23 mouse cellular contexts compared by ENCODE assay signal in the genomic region with DNA sequence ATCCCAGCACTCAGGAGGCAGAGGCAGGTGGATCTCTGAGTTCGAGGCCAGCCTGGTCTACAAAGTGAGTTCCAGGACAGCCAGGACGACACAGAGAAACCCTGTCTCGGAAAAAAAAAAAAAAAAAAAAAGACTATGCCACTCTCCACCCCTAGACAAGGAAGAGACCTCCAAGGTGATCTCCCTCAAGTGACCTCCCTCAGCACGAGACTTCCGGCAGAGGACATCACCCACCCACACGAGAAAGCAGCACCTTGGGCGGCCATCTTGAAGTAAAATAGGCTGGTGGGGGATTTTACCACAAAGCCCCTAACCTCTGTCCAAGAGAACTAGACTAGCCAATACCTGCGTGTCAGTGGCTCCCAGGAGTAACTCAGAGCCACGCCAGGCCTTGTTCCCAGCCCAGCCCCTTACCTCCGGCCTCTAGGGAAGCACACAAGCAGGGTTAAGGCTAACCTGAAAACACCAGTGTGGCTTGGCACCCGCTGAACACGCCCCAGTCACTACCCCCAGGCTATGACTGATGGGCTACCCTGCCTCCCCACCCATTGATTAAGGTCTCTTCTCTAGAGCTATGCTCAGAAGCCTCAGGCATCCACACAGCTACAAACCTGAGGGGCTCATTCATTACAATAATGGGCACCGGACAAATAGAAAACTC. TPM values are rescaled to one million over a fixed set of nuclear protein-coding genes. Genes with fewer than 3 reads are reported as not detected.
DNase-seq lines count a peak whose midpoint lies in the region; ATAC-seq lines count a peak whose summit lies in the region.
"Had no signal": no experiment of that assay in that cellular context is flagged by ENCODE, and none has a peak within 500 bp of the region (broad histone marks: within the 10 kb centered on the region; RNA-seq: fewer than 3 reads in every experiment).

No protein-coding gene starts in this region.

- DNase-seq in heart, embryonic 10.5 days (ENCODE audit: low spot score): no peak
- DNase-seq in heart, postnatal 25 days (ENCODE audit: low spot score): no peak
- DNase-seq in heart, adult 8-10 months (ENCODE audit: low spot score): no peak
- peak; percentile 60 for DNase-seq in R1 (ENCODE audit: low read depth, low spot score)
- no peak for DNase-seq in cerebellum, postnatal 10 days
- DNase-seq: adrenal gland, adult 2 months; adrenal gland, postnatal 25 days; cerebellum, adult 2 months; cerebellum, postnatal 14 days; embryo, embryonic 11 days; gastrocnemius, postnatal 36 days; heart, postnatal 4 days; kidney, adult 18-20 months had no signal

- no peak overlapping the region for H3K9ac ChIP-seq in heart, embryonic 16.5 days (ENCODE audit: low read length)
- no peak overlapping the region for H3K9ac ChIP-seq in hindbrain, embryonic 16.5 days (ENCODE audit: low read depth, low read length)
- H3K9ac ChIP-seq: embryonic facial prominence, embryonic 15.5 days; hindbrain, embryonic 12.5 days had no signal

- no peak overlapping the region for H3K4me2 ChIP-seq in heart, embryonic 16.5 days (ENCODE audit: low read depth, low read length)
- no peak overlapping the region for H3K4me2 ChIP-seq in hindbrain, embryonic 16.5 days (ENCODE audit: low read length)
- H3K4me2 ChIP-seq: embryonic facial prominence, embryonic 15.5 days; hindbrain, embryonic 12.5 days had no signal

- H3K27ac ChIP-seq in heart, embryonic 10.5 days: peak overlapping the region; percentile 17; the same call in 1 of the 2 replicates
- peak overlapping the region; percentile 98; the same call in 1 of the 2 replicates for H3K27ac ChIP-seq in heart, embryonic 16.5 days (ENCODE audit: low read length)
- H3K27ac ChIP-seq in hindbrain, embryonic 16.5 days (ENCODE audit: low read depth, low read length): no peak overlapping the region
- H3K27ac ChIP-seq: forebrain, embryonic 10.5 days; hindbrain, embryonic 12.5 days; hindbrain, postnatal 0 days had no signal

- H3K27me3 ChIP-seq in heart, embryonic 10.5 days (ENCODE audit: insufficient read depth, poor library complexity, severe bottlenecking): no peaks in the 10 kb centered on the region
- H3K27me3 ChIP-seq in heart, embryonic 16.5 days (ENCODE audit: control insufficient read depth, insufficient read depth, low read length): no peaks in the 10 kb centered on the region
- H3K27me3 ChIP-seq in hindbrain, embryonic 16.5 days (replicated peaks; ENCODE audit: control insufficient read depth, insufficient read depth, low read length): no peaks in the 10 kb centered on the region
- H3K27me3 ChIP-seq: embryonic facial prominence, embryonic 15.5 days; hindbrain, embryonic 12.5 days had no signal

- intact Hi-C loops in heart, postnatal 25 days (cut with DNase I): no loop called here

- H3K4me3 ChIP-seq in heart, embryonic 10.5 days: no peak overlapping the region
- no peak overlapping the region for H3K4me3 ChIP-seq in heart, embryonic 16.5 days (ENCODE audit: low read length)
- H3K4me3 ChIP-seq in hindbrain, embryonic 16.5 days (ENCODE audit: low read length): no peak overlapping the region
- H3K4me3 ChIP-seq: embryonic facial prominence, embryonic 15.5 days; erythroblast, embryonic 14.5 days; forebrain, embryonic 10.5 days; hindbrain, embryonic 12.5 days had no signal

- no peak for ATAC-seq in heart, embryonic 16.5 days (replicated peaks; ENCODE audit: extremely low read depth, insufficient read depth, low FRiP score)
- ATAC-seq in hindbrain, embryonic 16.5 days: no peak
- ATAC-seq: activated CD4-positive, CD25-positive, alpha-beta regulatory T cell, adult 4 months; forebrain, embryonic 14.5 days; hindbrain, postnatal 0 days had no signal

- peaks cover 61% of the 10 kb centered on the region for H3K36me3 ChIP-seq in heart, embryonic 10.5 days
- peaks cover 27% of the 10 kb centered on the region for H3K36me3 ChIP-seq in heart, embryonic 16.5 days (ENCODE audit: control insufficient read depth, insufficient read depth)
- peaks cover 26% of the 10 kb centered on the region for H3K36me3 ChIP-seq in hindbrain, embryonic 16.5 days (ENCODE audit: control insufficient read depth, insufficient read depth, low read length)

- peaks cover 60% of the 10 kb centered on the region for H3K4me1 ChIP-seq in heart, embryonic 10.5 days
- peaks cover 39% of the 10 kb centered on the region for H3K4me1 ChIP-seq in heart, embryonic 16.5 days (ENCODE audit: control insufficient read depth, insufficient read depth, low read length)
- H3K4me1 ChIP-seq in hindbrain, embryonic 16.5 days (ENCODE audit: control insufficient read depth, insufficient read depth, low read depth, low read length): no peaks in the 10 kb centered on the region
- H3K4me1 ChIP-seq: hindbrain, embryonic 12.5 days had no signal

- no peaks in the 10 kb centered on the region for H3K9me3 ChIP-seq in heart, embryonic 10.5 days
- no peaks in the 10 kb centered on the region for H3K9me3 ChIP-seq in heart, embryonic 16.5 days (replicated peaks; ENCODE audit: control insufficient read depth, low read length)
- no peaks in the 10 kb centered on the region for H3K9me3 ChIP-seq in hindbrain, embryonic 16.5 days (ENCODE audit: control insufficient read depth, low read length)
- H3K9me3 ChIP-seq: embryonic facial prominence, embryonic 15.5 days; forebrain, embryonic 10.5 days; G1E; hindbrain, embryonic 12.5 days had no signal

- WGBS in heart, embryonic 10.5 days: 91% methylated on average over 13 of the region's 13 CpGs
- WGBS in heart, embryonic 16.5 days: 93% methylated on average over 13 of the region's 13 CpGs
- 94% methylated on average over 13 of the region's 13 CpGs for WGBS in hindbrain, embryonic 16.5 days

RNA-seq across cellular contexts. Expression of a gene that starts 21.9 kb away (rescaled TPM):
- polyA plus RNA-seq in heart, embryonic 10.5 days (2016; fragmentation: Nextera tagmentation; extraction: Ambion mirVana): 26.6 and 39.9 TPM in 2 replicates
- total RNA-seq in heart, postnatal 25 days (2021): 100 to 1,000 TPM; 114 to 123 TPM
- 58.0 and 64.4 TPM in 2 replicates for polyA plus RNA-seq in heart, embryonic 16.5 days (2015; fragmentation: Nextera tagmentation; extraction: Ambion mirVana)
- 100 to 1,000 TPM; 113 to 148 (median 138) TPM for total RNA-seq in heart, adult 8-10 months (2022)
- polyA plus RNA-seq in hindbrain, embryonic 16.5 days (2015; fragmentation: Nextera tagmentation; extraction: Ambion mirVana): 28.5 and 33.2 TPM in 2 replicates
